Mouse (Mus musculus) MEL (cell line): ENCODE results near the gene Rnf26. TPM values are rescaled to one million over a fixed set of nuclear protein-coding genes. Genes with fewer than 3 reads are reported as not detected.

Source experiments
- DNase-seq: peaks from one replicate; pipeline ENCODE4 v3.0.0; 2011; ENCODE audit warnings: low read depth, low spot score
- H3K27ac ChIP-seq: 2 replicates; pipeline ENCODE4 v1.5.1; 2012; ENCODE audit warnings: low read depth, mild to moderate bottlenecking, control low read depth, low read length, moderate library complexity; ENCODE audit not compliant: control insufficient read depth
- H3K27me3 ChIP-seq, 2 experiments: fragments of 150-350 bp in 1 of 2; sonication (generic) in 1 of 2; 2 replicates each; pipeline ENCODE4 v1.6.1; 2012; ENCODE audit warnings: low read length in 2 of 2, mild to moderate bottlenecking in 2 of 2, improper control_type of control experiment in 1 of 2, moderate library complexity in 1 of 2; ENCODE audit not compliant: insufficient read depth in 2 of 2, control insufficient read depth in 1 of 2
- H3K36me3 ChIP-seq, 2 experiments: 2 replicates each; pipeline ENCODE4 v1.6.1; 2012 to 2014; ENCODE audit warnings: low read length in 2 of 2, improper control_type of control experiment in 1 of 2, inconsistent platforms in 1 of 2, mild to moderate bottlenecking in 1 of 2; ENCODE audit not compliant: insufficient read depth in 2 of 2, control insufficient read depth in 1 of 2
- H3K4me1 ChIP-seq, 2 experiments: fragments of 150-350 bp in 1 of 2; sonication (generic) in 1 of 2; 2 replicates each; pipeline ENCODE4 v1.6.1; 2012; ENCODE audit warnings: low read length in 2 of 2, improper control_type of control experiment in 1 of 2, mild to moderate bottlenecking in 1 of 2; ENCODE audit not compliant: insufficient read depth in 2 of 2, control insufficient read depth in 1 of 2
- H3K4me3 ChIP-seq, 2 experiments: fragments of 150-350 bp in 1 of 2; sonication (generic) in 1 of 2; 2 replicates each; pipeline ENCODE4 v1.5.1; 2012; ENCODE audit warnings: low read depth in 2 of 2, low read length in 2 of 2, mild to moderate bottlenecking in 2 of 2, moderate library complexity in 2 of 2, control low read depth in 1 of 2, improper control_type of control experiment in 1 of 2; ENCODE audit not compliant: control insufficient read depth in 1 of 2, insufficient read depth in 1 of 2
- H3K79me2 ChIP-seq: 2 replicates; pipeline ENCODE4 v1.6.1; 2012; ENCODE audit warnings: mild to moderate bottlenecking, low read length, moderate library complexity; ENCODE audit not compliant: control insufficient read depth, poor library complexity, insufficient read depth
- H3K9ac ChIP-seq: 2 replicates; pipeline ENCODE4 v1.6.1; 2012; ENCODE audit warnings: low read depth, mild to moderate bottlenecking, control low read depth, low read length, moderate library complexity; ENCODE audit not compliant: control insufficient read depth, poor library complexity, severe bottlenecking
- H3K9me3 ChIP-seq: fragments of 150-350 bp; sonication (generic); replicated peaks from 2 replicates; pipeline ENCODE4 v1.6.1; 2012; ENCODE audit warnings: mild to moderate bottlenecking, low read length, improper control_type of control experiment, moderate library complexity; ENCODE audit not compliant: insufficient read depth
- BHLHE40 ChIP-seq: IDR thresholded peaks from 2 replicates; pipeline ENCODE4 v1.6.1; 2012; ENCODE audit warnings: low read depth, mild to moderate bottlenecking, inconsistent platforms, low read length, improper control_type of control experiment, borderline replicate concordance
- CHD1 ChIP-seq: IDR thresholded peaks from 2 replicates; pipeline ENCODE4 v1.6.1; 2012; ENCODE audit warnings: low read depth, mild to moderate bottlenecking, inconsistent platforms, low read length, improper control_type of control experiment
- CHD2 ChIP-seq: IDR thresholded peaks from 2 replicates; pipeline ENCODE4 v1.6.1; 2011; ENCODE audit warnings: low read length, improper control_type of control experiment
- CTCF ChIP-seq, 3 experiments: IDR thresholded peaks in 2 of 3; conservative IDR thresholded peaks in 1 of 3; 2 replicates each; pipeline ENCODE4 v1.5.1; 2011 to 2012; ENCODE audit warnings: low read length in 3 of 3, low read depth in 2 of 3, mild to moderate bottlenecking in 2 of 3, improper control_type of control experiment in 1 of 3, inconsistent platforms in 1 of 3, mixed read lengths in 1 of 3, moderate library complexity in 1 of 3; ENCODE audit not compliant: control insufficient read depth in 1 of 3, insufficient read depth in 1 of 3, poor library complexity in 1 of 3, severe bottlenecking in 1 of 3
- E2F4 ChIP-seq: IDR thresholded peaks from 2 replicates; pipeline ENCODE4 v1.6.1; 2011; ENCODE audit warnings: low read depth, low read length, improper control_type of control experiment, borderline replicate concordance
- ELF1 ChIP-seq: IDR thresholded peaks from 2 replicates; pipeline ENCODE4 v1.6.1; 2014; ENCODE audit warnings: low read depth, mild to moderate bottlenecking, inconsistent platforms, low read length, improper control_type of control experiment, moderate library complexity
- EP300 ChIP-seq, 2 experiments: IDR thresholded peaks; 2 replicates each; pipeline ENCODE4 v1.6.1; 2011; ENCODE audit warnings: improper control_type of control experiment in 2 of 2, low read length in 2 of 2, low read depth in 1 of 2, mild to moderate bottlenecking in 1 of 2
- ETS1 ChIP-seq: IDR thresholded peaks from 2 replicates; pipeline ENCODE4 v1.6.1; 2012; ENCODE audit warnings: low read depth, mild to moderate bottlenecking, inconsistent platforms, low read length, improper control_type of control experiment, moderate library complexity
- GABPA ChIP-seq: IDR thresholded peaks from 2 replicates; pipeline ENCODE4 v1.6.1; 2012; ENCODE audit warnings: low read depth, mild to moderate bottlenecking, inconsistent platforms, low read length, improper control_type of control experiment, moderate library complexity
- GATA1 ChIP-seq: IDR thresholded peaks from 2 replicates; pipeline ENCODE4 v1.6.1; 2011; ENCODE audit warnings: low read depth, low read length, improper control_type of control experiment
- HCFC1 ChIP-seq: IDR thresholded peaks from 2 replicates; pipeline ENCODE4 v1.6.1; 2012; ENCODE audit warnings: low read depth, mild to moderate bottlenecking, inconsistent platforms, low read length, improper control_type of control experiment, moderate library complexity
- JUND ChIP-seq: IDR thresholded peaks from 2 replicates; pipeline ENCODE4 v1.6.1; 2011; ENCODE audit warnings: low read depth, mild to moderate bottlenecking, improper control_type of control experiment, low read length
- KAT2A ChIP-seq: conservative IDR thresholded peaks from 2 replicates; pipeline ENCODE4 v1.6.1; 2012; ENCODE audit warnings: low read depth, low read length, improper control_type of control experiment, inconsistent platforms
- MAFK ChIP-seq: IDR thresholded peaks from 2 replicates; pipeline ENCODE4 v1.6.1; 2011; ENCODE audit warnings: low read depth, mild to moderate bottlenecking, low read length, improper control_type of control experiment, borderline replicate concordance
- MAX ChIP-seq: IDR thresholded peaks from 2 replicates; pipeline ENCODE4 v1.6.1; 2011; ENCODE audit warnings: low read length, improper control_type of control experiment
- MEF2A ChIP-seq: IDR thresholded peaks from 2 replicates; pipeline ENCODE4 v1.6.1; 2014; ENCODE audit warnings: low read depth, mild to moderate bottlenecking, inconsistent platforms, low read length, improper control_type of control experiment; ENCODE audit not compliant: poor library complexity, insufficient replicate concordance, severe bottlenecking; ENCODE audit errors: extremely low read depth
- MXI1 ChIP-seq: IDR thresholded peaks from 2 replicates; pipeline ENCODE4 v1.6.1; 2011; ENCODE audit warnings: mild to moderate bottlenecking, low read depth, low read length, improper control_type of control experiment
- MYB ChIP-seq: IDR thresholded peaks from 2 replicates; pipeline ENCODE4 v1.6.1; 2011; ENCODE audit warnings: mild to moderate bottlenecking, low read depth, low read length, improper control_type of control experiment
- MYC ChIP-seq: IDR thresholded peaks from 2 replicates; pipeline ENCODE4 v1.6.1; 2011; ENCODE audit warnings: low read depth, mild to moderate bottlenecking, low read length, improper control_type of control experiment, moderate library complexity
- NELFE ChIP-seq: IDR thresholded peaks from 2 replicates; pipeline ENCODE4 v1.6.1; 2011; ENCODE audit warnings: low read depth, low read length, improper control_type of control experiment
- NRF1 ChIP-seq: IDR thresholded peaks from 2 replicates; pipeline ENCODE4 v1.6.1; 2014; ENCODE audit warnings: low read depth, mild to moderate bottlenecking, inconsistent platforms, low read length, improper control_type of control experiment, moderate library complexity; ENCODE audit not compliant: poor library complexity, insufficient read depth, severe bottlenecking
- POLR2A ChIP-seq, 2 experiments: IDR thresholded peaks; 2 replicates each; pipeline ENCODE4 v1.6.1; 2011 to 2012; ENCODE audit warnings: low read length in 2 of 2, mild to moderate bottlenecking in 2 of 2, control low read depth in 1 of 2, improper control_type of control experiment in 1 of 2, low read depth in 1 of 2, moderate library complexity in 1 of 2; ENCODE audit not compliant: control insufficient read depth in 1 of 2, insufficient read depth in 1 of 2, poor library complexity in 1 of 2
- POLR2AphosphoS5 ChIP-seq: IDR thresholded peaks from 2 replicates; pipeline ENCODE4 v1.6.1; 2012; ENCODE audit warnings: low read depth, borderline replicate concordance, mild to moderate bottlenecking, inconsistent platforms, low read length, moderate library complexity, mixed read lengths
- RAD21 ChIP-seq: IDR thresholded peaks from 2 replicates; pipeline ENCODE4 v1.6.1; 2011; ENCODE audit warnings: mild to moderate bottlenecking, low read depth, low read length, improper control_type of control experiment
- RCOR1 ChIP-seq: IDR thresholded peaks from 2 replicates; pipeline ENCODE4 v1.6.1; 2012; ENCODE audit warnings: low read depth, mild to moderate bottlenecking, inconsistent platforms, low read length, improper control_type of control experiment
- SIN3A ChIP-seq: IDR thresholded peaks from 2 replicates; pipeline ENCODE4 v1.6.1; 2012; ENCODE audit warnings: low read length, improper control_type of control experiment, inconsistent platforms
- SMC3 ChIP-seq: IDR thresholded peaks from 2 replicates; pipeline ENCODE4 v1.6.1; 2011; ENCODE audit warnings: low read depth, low read length, improper control_type of control experiment
- TAL1 ChIP-seq: IDR thresholded peaks from 2 replicates; pipeline ENCODE4 v1.6.1; 2012; ENCODE audit warnings: mild to moderate bottlenecking, inconsistent platforms, low read length, moderate library complexity, mixed read lengths
- TBP ChIP-seq: IDR thresholded peaks from 2 replicates; pipeline ENCODE4 v1.8.0; 2011; ENCODE audit warnings: low read depth, low read length, improper control_type of control experiment
- TCF12 ChIP-seq: IDR thresholded peaks from 2 replicates; pipeline ENCODE4 v1.6.1; 2014; ENCODE audit warnings: low read depth, mild to moderate bottlenecking, inconsistent platforms, low read length, improper control_type of control experiment, moderate library complexity
- UBTF ChIP-seq: IDR thresholded peaks from 2 replicates; pipeline ENCODE4 v1.6.1; 2012; ENCODE audit warnings: low read depth, mild to moderate bottlenecking, inconsistent platforms, low read length, improper control_type of control experiment, moderate library complexity, borderline replicate concordance; ENCODE audit not compliant: insufficient read depth
- USF1 ChIP-seq: IDR thresholded peaks from 2 replicates; pipeline ENCODE4 v1.6.1; 2014; ENCODE audit warnings: low read depth, mild to moderate bottlenecking, inconsistent platforms, low read length, improper control_type of control experiment, moderate library complexity
- USF2 ChIP-seq, 2 experiments: IDR thresholded peaks; 2 replicates each; pipeline ENCODE4 v1.6.1; 2011 to 2012; ENCODE audit warnings: improper control_type of control experiment in 2 of 2, low read length in 2 of 2, borderline replicate concordance in 1 of 2, inconsistent platforms in 1 of 2, low read depth in 1 of 2, mild to moderate bottlenecking in 1 of 2; ENCODE audit not compliant: insufficient read depth in 1 of 2
- ZC3H11A ChIP-seq: IDR thresholded peaks from 2 replicates; pipeline ENCODE4 v1.6.1; 2012; ENCODE audit warnings: low read depth, mild to moderate bottlenecking, inconsistent platforms, low read length, improper control_type of control experiment
- ZKSCAN1 ChIP-seq: IDR thresholded peaks from 2 replicates; pipeline ENCODE4 v1.6.1; 2012; ENCODE audit warnings: low read depth, mild to moderate bottlenecking, inconsistent platforms, low read length, improper control_type of control experiment, moderate library complexity
- ZMIZ1 ChIP-seq: IDR thresholded peaks from 2 replicates; pipeline ENCODE4 v1.6.1; 2012; ENCODE audit warnings: low read depth, mild to moderate bottlenecking, inconsistent platforms, low read length, improper control_type of control experiment, moderate library complexity
- ZNF384 ChIP-seq: IDR thresholded peaks from 2 replicates; pipeline ENCODE4 v1.6.1; 2012; ENCODE audit warnings: low read depth, mild to moderate bottlenecking, inconsistent platforms, low read length, improper control_type of control experiment
- polyA plus RNA-seq, 2 experiments: library from polyadenylated mRNA; stranded (reverse) in 1 of 2; unstranded in 1 of 2; fragments of >175 nt in 1 of 2; fragments of >200 nt in 1 of 2; gene quantifications; 2 replicates each; pipeline versions ENCODE4 v1.2.1 to v1.2.4; 2012; ENCODE audit warnings: low replicate concordance in 2 of 2, low read depth in 1 of 2; ENCODE audit not compliant: insufficient read length in 2 of 2, insufficient read depth in 1 of 2, missing spikeins in 1 of 2
- total RNA-seq: library from RNA; depleted of rRNA; stranded (reverse); fragments of 300-350 nt; gene quantifications from 2 replicates; pipeline ENCODE4 v1.2.3, GENCODE M21; 2012

Gene Rnf26
- total and polyA plus RNA-seq, 3 experiments, result 14.0 to 55.1 TPM; not detected in 1

- Histone ChIP-seq H3K4me3 (peak within 1 kb of the TSS; percentile 52 to 67), H3K36me3 (peaks cover 0 to 3% of the 10 kb centered on the region in 2 experiments; a peak in 1 of 4 replicates), H3K27me3 (no peaks in the 10 kb centered on the region), H3K27ac (peak within 1 kb of the TSS; percentile 31; the same call in 1 of the 2 replicates), H3K4me1 (peaks cover 0 to 10% of the 10 kb centered on the region in 2 experiments; a peak in 2 of 4 replicates), H3K9ac (peak within 1 kb of the TSS; percentile 71), H3K79me2 (no peaks in the 10 kb centered on the region; the same call in 1 of the 2 replicates), H3K9me3 (no peaks in the 10 kb centered on the region)
- DNase-seq, result peak; percentile 97
- TF ChIP-seq RAD21 (peak; percentile 30), HCFC1 (peak; percentile 48; the same call in 1 of the 2 replicates), CHD1 (no peak), NRF1 (no peak; the same call in 1 of the 2 replicates), RCOR1 (no peak), NELFE (no peak), POLR2A (IDR thresholded peaks at IDR 0.05; ENCODE audit: control insufficient read depth in 1 of 2, insufficient read depth in 1 of 2, low read depth in 1 of 2, low read length in 2 of 2, poor library complexity in 1 of 2) (no peak; a peak in 1 of 4 replicates), TCF12 (no peak), MAFK (no peak), MXI1 (peak; percentile 100), ZC3H11A (no peak), MEF2A (no peak), CHD2 (no peak), ELF1 (0 out of 2 replicates have a peak, but pooled peaks have one; percentile 5), MYC (peak; percentile 88), TAL1 (no peak), CTCF (IDR thresholded peaks at IDR 0.05 in 2 of 3, conservative IDR thresholded peaks at IDR 0.05 in 1 of 3; ENCODE audit: control insufficient read depth in 1 of 3, insufficient read depth in 1 of 3, low read depth in 2 of 3, low read length in 3 of 3, poor library complexity in 1 of 3, severe bottlenecking in 1 of 3) (peak; percentile 50 to 89 (median 77); a peak in 5 of 6 replicates), EP300 (IDR thresholded peaks at IDR 0.05; ENCODE audit: low read depth in 1 of 2, low read length in 2 of 2) (no peak), GABPA (no peak), E2F4 (no peak), ZNF384 (no peak), SIN3A (peak; percentile 100), GATA1 (0 out of 2 replicates have a peak, but pooled peaks have one; percentile 4), POLR2AphosphoS5 (no peak), UBTF (peak; percentile 97; the same call in 1 of the 2 replicates), MAX (peak; percentile 100), SMC3 (peak; percentile 26; the same call in 1 of the 2 replicates), JUND (no peak), ZMIZ1 (no peak), USF1 (peak; percentile 85), ZKSCAN1 (no peak), ETS1 (peak; percentile 37; the same call in 1 of the 2 replicates), KAT2A (no peak), MYB (no peak), USF2 (IDR thresholded peaks at IDR 0.05; ENCODE audit: borderline replicate concordance in 1 of 2, insufficient read depth in 1 of 2, low read depth in 1 of 2, low read length in 2 of 2) (no peak), BHLHE40 (no peak), TBP (no peak)
Measured at GRCm38 (mm10) chr9:44066785-44067225, 46.5 kb downstream of the Rnf26 start, which contains the start of gene Usp2. TSS of gene Usp2 (plus strand) at chr9:44067021.
